Mouse (Mus musculus) cerebellum, adult 9-11 months (tissue): ENCODE results near the gene Vmn1r24.
"Not testable (repeated sequence)": the region's sequence is repeated elsewhere in the genome, so short reads cannot be mapped to it uniquely, and the experiment has no call there.

ENCODE experiments used
- DNase-seq: peaks from one replicate; pipeline ENCODE4 v3.0.0; 2022

The Vmn1r24 gene

DNA sequence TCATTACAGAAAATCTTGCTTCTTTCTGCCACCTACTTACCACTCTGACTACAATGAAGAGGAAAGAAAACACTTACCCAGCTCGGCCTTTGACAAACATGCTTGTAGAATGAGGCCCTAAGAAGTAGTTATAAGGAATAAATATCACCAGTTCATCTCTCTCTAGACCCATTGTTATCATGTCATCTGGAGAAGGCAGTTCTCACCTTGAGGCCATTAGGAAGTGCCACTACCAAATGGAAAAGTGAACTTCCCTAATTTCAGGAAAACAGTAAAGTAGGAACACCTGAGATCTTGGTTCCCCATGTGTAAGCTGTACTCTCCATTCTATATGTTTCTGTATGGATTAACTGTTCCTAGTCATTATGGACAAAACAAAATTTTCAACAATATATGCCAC lies at the start of gene Vmn1r24:
Gene Vmn1r24 (minus strand): TSS at position 101 of the 400 bp plus-strand sequence.
- DNase-seq = not testable (repeated sequence)

DNA sequence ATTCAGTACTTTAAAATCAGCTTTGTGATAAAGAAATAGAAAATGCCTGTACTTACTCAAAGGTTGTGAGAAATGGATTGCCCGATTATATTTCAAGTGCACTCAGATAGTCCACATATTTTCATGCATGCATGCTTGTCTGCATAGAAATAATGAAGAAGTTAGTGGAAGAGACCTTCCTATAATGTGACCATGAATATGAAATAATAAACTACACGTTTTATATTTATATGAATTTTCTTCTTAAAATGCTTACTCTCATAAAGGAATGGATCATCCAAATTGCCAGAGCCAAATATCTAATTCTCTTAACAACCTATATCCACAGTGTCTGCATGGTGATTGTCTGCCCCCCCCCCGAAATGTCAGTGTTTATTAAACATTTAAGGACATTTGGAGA lies 19.4 kb upstream of the Vmn1r24 start, which contains the start of gene Vmn1r25:
Gene Vmn1r25 (minus strand): TSS at position 101 of the 400 bp plus-strand sequence.
- no peak for DNase-seq

DNA sequence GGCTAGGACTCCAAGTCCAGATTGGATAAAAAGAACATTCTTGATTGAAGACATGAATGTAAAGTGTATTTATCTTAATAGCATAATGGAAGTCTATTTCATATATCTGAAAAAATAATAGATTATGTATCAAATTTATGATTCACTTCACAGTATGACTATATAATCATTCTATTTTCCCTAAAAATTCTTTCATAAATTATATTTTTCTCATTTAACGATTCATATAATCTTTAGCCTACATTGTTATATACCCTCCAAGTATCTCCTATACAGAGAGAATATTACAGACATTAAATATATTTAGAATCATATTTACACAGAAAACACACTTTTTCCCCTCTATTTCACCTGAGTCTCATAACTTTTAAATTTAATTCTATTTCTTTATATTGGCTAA lies 34.6 kb downstream of the Vmn1r24 start, which contains the start of gene Vmn1r23:
Gene Vmn1r23 (minus strand): TSS at position 101 of the 400 bp plus-strand sequence.
- DNase-seq = no peak

DNA sequence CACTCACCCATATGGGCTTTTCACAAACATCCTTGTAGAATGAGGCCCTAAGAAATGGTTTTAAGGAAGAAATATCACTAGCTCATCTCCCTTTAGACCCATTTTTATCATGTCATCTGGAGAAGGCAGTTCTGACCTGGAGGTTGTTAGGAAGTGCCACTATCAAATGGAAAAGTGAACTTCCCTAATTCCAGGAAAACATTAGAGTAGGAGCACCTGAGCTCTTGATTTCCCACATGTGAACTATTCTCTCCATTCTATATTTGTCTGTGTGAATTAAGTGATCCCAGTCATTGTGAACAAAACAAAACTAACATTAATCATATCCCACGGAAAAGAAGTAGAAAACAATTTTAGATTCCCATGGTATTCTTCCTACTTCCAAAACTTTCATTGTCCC lies 53.4 kb downstream of the Vmn1r24 start, which contains the start of gene Vmn1r22:
Gene Vmn1r22 (minus strand): TSS at position 101 of the 400 bp plus-strand sequence.
- no peak for DNase-seq
